Mouse (Mus musculus) ES-E14 (cell line): ENCODE data around the gene Znfx1. TPM values are rescaled to one million over a fixed set of nuclear protein-coding genes. Genes with fewer than 3 reads are reported as not detected.
A peak's percentile ranks its signal among the peaks of the same experiment; 100 is the strongest.

Experiments
- DNase-seq: peaks from one replicate; pipeline ENCODE4 v3.0.0-alpha.2; 2013; ENCODE audit warnings: low read depth, low spot score
- H3K27ac ChIP-seq: 2 replicates; pipeline ENCODE4 v1.5.1; 2012; ENCODE audit warnings: low read depth, mild to moderate bottlenecking, low read length, moderate library complexity, mixed read lengths; ENCODE audit not compliant: poor library complexity, insufficient read depth, severe bottlenecking
- H3K36me3 ChIP-seq: 2 replicates; pipeline ENCODE4 v1.6.1; 2012; ENCODE audit warnings: mild to moderate bottlenecking, low read length, moderate library complexity, mixed read lengths; ENCODE audit not compliant: control insufficient read depth, poor library complexity, insufficient read depth, severe bottlenecking
- H3K4me1 ChIP-seq, 2 experiments: fragments of 150-350 bp in 1 of 2; sonication (generic) in 1 of 2; 2 replicates each; pipeline ENCODE4 v1.6.1; 2012; ENCODE audit warnings: low read length in 2 of 2, mild to moderate bottlenecking in 1 of 2, mixed read lengths in 1 of 2; ENCODE audit not compliant: control insufficient read depth in 2 of 2, insufficient read depth in 2 of 2, poor library complexity in 1 of 2
- H3K4me3 ChIP-seq, 2 experiments: fragments of 150-350 bp in 1 of 2; sonication (generic) in 1 of 2; 2 replicates each; pipeline ENCODE4 v1.5.1; 2012; ENCODE audit warnings: low read length in 2 of 2, low read depth in 1 of 2, mild to moderate bottlenecking in 1 of 2, mixed read lengths in 1 of 2; ENCODE audit not compliant: insufficient read depth in 1 of 2, poor library complexity in 1 of 2, severe bottlenecking in 1 of 2
- H3K9ac ChIP-seq: 2 replicates; pipeline ENCODE4 v1.6.1; 2012; ENCODE audit warnings: low read depth, mild to moderate bottlenecking, low read length, mixed read lengths; ENCODE audit not compliant: poor library complexity, insufficient read depth, severe bottlenecking
- H3K9me3 ChIP-seq: fragments of 150-350 bp; sonication (generic); 2 replicates; pipeline ENCODE4 v1.6.1; 2012; ENCODE audit warnings: low read depth, mild to moderate bottlenecking, low read length; ENCODE audit not compliant: control insufficient read depth, insufficient read depth
- CHD2 ChIP-seq: IDR thresholded peaks from 2 replicates; pipeline ENCODE4 v1.6.1; 2014; ENCODE audit warnings: mild to moderate bottlenecking, low read depth, low read length, inconsistent platforms
- HCFC1 ChIP-seq: IDR thresholded peaks from 2 replicates; pipeline ENCODE4 v1.6.1; 2012; ENCODE audit warnings: low read length, inconsistent platforms, borderline replicate concordance; ENCODE audit not compliant: insufficient read depth
- MAFK ChIP-seq: IDR thresholded peaks from 2 replicates; pipeline ENCODE4 v1.6.1; 2014; ENCODE audit warnings: mild to moderate bottlenecking, low read depth, low read length, inconsistent platforms; ENCODE audit not compliant: insufficient read depth
- ZC3H11A ChIP-seq: IDR thresholded peaks from 2 replicates; pipeline ENCODE4 v1.6.1; 2012; ENCODE audit warnings: low read depth, mild to moderate bottlenecking, inconsistent platforms, low read length, borderline replicate concordance
- ZNF384 ChIP-seq: IDR thresholded peaks from 2 replicates; pipeline ENCODE4 v1.6.1; 2012; ENCODE audit warnings: low read depth, low read length, inconsistent platforms
- in situ Hi-C, 2 experiments: fragments of 600-800 bp; cut with MboI; formaldehyde crosslinking; loops; one replicate each; pipeline ENCODE4 v1.15.1; 2025; ENCODE audit warnings: low sequenced_read_pairs in 2 of 2, inconsistent platforms in 1 of 2; ENCODE audit not compliant: unreplicated experiment in 2 of 2
- total RNA-seq: library from RNA; depleted of rRNA; stranded (reverse); fragments of 300-350 nt; gene quantifications from 2 replicates; pipeline ENCODE4 v1.2.3, GENCODE M21; 2012

Znfx1 gene
- total RNA-seq, 1 experiment = 15.3 TPM

GRCm38 (mm10) chr2:167071266-167071640 is 8.4 kb upstream of the Znfx1 start:
- in situ Hi-C loops = loop anchor here (10.0 kb wide), 2 partner anchors 134 to 144 kb away; no protein-coding TSS in a partner anchor
- Histone ChIP-seq H3K9ac (peak overlapping the region; percentile 70), H3K36me3 (no peaks in the 10 kb centered on the region), H3K4me3 (peak overlapping the region; percentile 66 to 75), H3K9me3 (no peaks in the 10 kb centered on the region), H3K27ac (peak overlapping the region; percentile 98), H3K4me1 (peaks cover 2 to 9% of the 10 kb centered on the region in 2 experiments)
- no peak for TF ChIP-seq ZNF384
- TF ChIP-seq ZC3H11A = no peak
- TF ChIP-seq HCFC1 = no peak
- TF ChIP-seq MAFK = no peak
- no peak for TF ChIP-seq CHD2
- no peak for DNase-seq

GRCm38 (mm10) chr2:167070341-167070740 is 7.5 kb upstream of the Znfx1 start:
- in situ Hi-C loops = loop anchor here (10.0 kb wide), 2 partner anchors 134 to 144 kb away; no protein-coding TSS in a partner anchor
- no peak for TF ChIP-seq CHD2
- no peak for TF ChIP-seq HCFC1
- no peak for TF ChIP-seq ZNF384
- TF ChIP-seq ZC3H11A = no peak
- no peak for TF ChIP-seq MAFK
- no peak for DNase-seq

GRCm38 (mm10) chr2:167067575-167067974 is 4.8 kb upstream of the Znfx1 start:
- H3K9ac ChIP-seq = no peak overlapping the region
- no peaks in the 10 kb centered on the region; a peak in 1 of 4 replicates for H3K4me1 ChIP-seq
- DNase-seq = no peak
- peaks cover 27% of the 10 kb centered on the region for H3K36me3 ChIP-seq
- H3K27ac ChIP-seq = no peak overlapping the region
- in situ Hi-C loops = no loop called here
- TF ChIP-seq ZNF384 = no peak
- no peak for TF ChIP-seq ZC3H11A
- TF ChIP-seq MAFK = no peak
- no peak for TF ChIP-seq CHD2
- no peak for TF ChIP-seq HCFC1
- H3K4me3 ChIP-seq = no peak overlapping the region
- H3K9me3 ChIP-seq = no peaks in the 10 kb centered on the region

More at GRCm38 (mm10) chr2:167070341-167070740, 7.5 kb upstream of the Znfx1 start:
- Histone ChIP-seq H3K27ac (no peak overlapping the region), H3K36me3 (peaks cover 8% of the 10 kb centered on the region; the same call in 1 of the 2 replicates), H3K4me1 (peaks cover 2 to 9% of the 10 kb centered on the region in 2 experiments), H3K9ac (no peak overlapping the region), H3K4me3 (no peak overlapping the region), H3K9me3 (no peaks in the 10 kb centered on the region)

GRCm38 (mm10) chr2:167066528-167067516 is 4.0 kb upstream of the Znfx1 start:
- Histone ChIP-seq H3K27ac (peak overlapping the region; percentile 3; the same call in 1 of the 2 replicates), H3K36me3 (peaks cover 27% of the 10 kb centered on the region), H3K9ac (no peak overlapping the region; the same call in 1 of the 2 replicates), H3K9me3 (no peaks in the 10 kb centered on the region), H3K4me3 (no peak overlapping the region), H3K4me1 (no peaks in the 10 kb centered on the region; a peak in 1 of 4 replicates)
- in situ Hi-C loops = no loop called here
- TF ChIP-seq ZNF384 (no peak), HCFC1 (no peak), CHD2 (0 out of 2 replicates have a peak, but pooled peaks have one; percentile 9)
- peak; percentile 64 for DNase-seq
